Mouse (Mus musculus) liver, embryonic 11.5 days (tissue): ENCODE data around the gene Lmtk2. TPM values are rescaled to one million over a fixed set of nuclear protein-coding genes. Genes with fewer than 3 reads are reported as not detected.
A peak's percentile ranks its signal among the peaks of the same experiment; 100 is the strongest.

Experiments
- ATAC-seq: fragments of 200-750 bp; cut with Nextera tagmentation; replicated peaks from 2 replicates; pipeline ENCODE4 v1.8.0; 2017; ENCODE audit warnings: moderate number of reproducible peaks, mild to moderate bottlenecking, moderate TSS enrichment, moderate library complexity; ENCODE audit not compliant: low FRiP score
- DNase-seq: peaks from one replicate; pipeline ENCODE4 v3.0.0-alpha.2; 2017; ENCODE audit warnings: low spot score
- H3K27ac ChIP-seq: fragments of 300-500 bp; sonication (generic); 2 replicates; pipeline ENCODE4 v1.5.1; 2014; ENCODE audit warnings: mild to moderate bottlenecking, low read depth, low read length, control low read depth
- H3K27me3 ChIP-seq: fragments of 300-500 bp; sonication (generic); replicated peaks from 2 replicates; pipeline ENCODE4 v1.6.1; 2014; ENCODE audit warnings: low read length, mixed read lengths; ENCODE audit not compliant: control insufficient read depth, insufficient read depth
- H3K36me3 ChIP-seq: fragments of 300-500 bp; sonication (generic); 2 replicates; pipeline ENCODE4 v1.6.1; 2014; ENCODE audit warnings: mild to moderate bottlenecking, low read length, moderate library complexity, mixed read lengths; ENCODE audit not compliant: control insufficient read depth, insufficient read depth
- H3K4me1 ChIP-seq: fragments of 300-500 bp; sonication (generic); replicated peaks from 2 replicates; pipeline ENCODE4 v1.6.1; 2014; ENCODE audit warnings: low read length, mixed read lengths; ENCODE audit not compliant: control insufficient read depth, insufficient read depth
- H3K4me2 ChIP-seq: fragments of 300-500 bp; sonication (generic); 2 replicates; pipeline ENCODE4 v1.6.1; 2014; ENCODE audit warnings: mild to moderate bottlenecking, control low read depth, moderate library complexity
- H3K4me3 ChIP-seq: fragments of 300-500 bp; sonication (generic); 2 replicates; pipeline ENCODE4 v1.5.1; 2014; ENCODE audit warnings: low read depth, low read length, control low read depth
- H3K9ac ChIP-seq: fragments of 300-500 bp; sonication (generic); 2 replicates; pipeline ENCODE4 v1.6.1; 2014; ENCODE audit warnings: low read depth, low read length, control low read depth
- H3K9me3 ChIP-seq: fragments of 300-500 bp; sonication (generic); 2 replicates; pipeline ENCODE4 v1.6.1; 2016; ENCODE audit warnings: low read length, inconsistent platforms, mixed read lengths; ENCODE audit not compliant: control insufficient read depth
- WGBS: fragments of 180-500 bp; shearing (Covaris S2); extraction: QIAGEN DNeasy Blood & Tissue Kit; methylation state at CpG from one replicate; pipeline ENCODE4 v1.1.7; 2014; 5-methylcytosine and 5-hydroxymethylcytosine counted together
- polyA plus RNA-seq: library from polyadenylated mRNA; unstranded; fragments of >200 nt; fragmentation: Nextera tagmentation; extraction: Ambion mirVana; gene quantifications from 2 replicates; pipeline ENCODE4 v1.2.1, GENCODE M21; 2014

Gene Lmtk2
- polyA plus RNA-seq, 1 experiment from 2014 or later, result 4.9 TPM

- Histone ChIP-seq H3K9me3 (no peaks in the 10 kb centered on the region), H3K27ac (no peak overlapping the region), H3K4me2 (no peak overlapping the region), H3K4me1 (no peaks in the 10 kb centered on the region), H3K27me3 (no peaks in the 10 kb centered on the region), H3K36me3 (no peaks in the 10 kb centered on the region), H3K4me3 (no peak overlapping the region), H3K9ac (no peak overlapping the region)
- no peak for DNase-seq
- ATAC-seq, result no peak
- WGBS, result 83% methylated on average over 5 of the region's 5 CpGs
Observed at GRCm38 (mm10) chr5:144232531-144232930, 132.3 kb downstream of the Lmtk2 start.

- no peak overlapping the region for H3K4me3 ChIP-seq
Observed at GRCm38 (mm10) chr5:144234222-144234621, 134.0 kb downstream of the Lmtk2 start.

GRCm38 (mm10) chr5:144234714-144235113 is 134.5 kb downstream of the Lmtk2 start:
- WGBS, result 84% methylated on average over 7 of the region's 7 CpGs
- H3K4me1 ChIP-seq, result no peaks in the 10 kb centered on the region
- no peak overlapping the region for H3K4me2 ChIP-seq
- no peak overlapping the region for H3K27ac ChIP-seq
- no peaks in the 10 kb centered on the region for H3K27me3 ChIP-seq
- H3K9ac ChIP-seq, result no peak overlapping the region
- ATAC-seq, result no peak
- no peak overlapping the region for H3K4me3 ChIP-seq
- no peaks in the 10 kb centered on the region for H3K36me3 ChIP-seq
- no peak for DNase-seq
- no peaks in the 10 kb centered on the region for H3K9me3 ChIP-seq

More at GRCm38 (mm10) chr5:144234222-144234621, 134.0 kb downstream of the Lmtk2 start:
- H3K9ac ChIP-seq, result no peak overlapping the region
- H3K27me3 ChIP-seq, result no peaks in the 10 kb centered on the region
- ATAC-seq, result 0 out of 2 replicates have a peak, but pooled peaks have one; percentile 37
- no peak overlapping the region for H3K4me2 ChIP-seq
- WGBS, result 51% methylated on average over 6 of the region's 6 CpGs
- H3K9me3 ChIP-seq, result no peaks in the 10 kb centered on the region
- no peak for DNase-seq
- H3K4me1 ChIP-seq, result no peaks in the 10 kb centered on the region
- H3K36me3 ChIP-seq, result no peaks in the 10 kb centered on the region
- H3K27ac ChIP-seq, result no peak overlapping the region

Other genes with a start within 250 kb of the Lmtk2 start
- gene Ankrd61, start 202.8 kb upstream of the Lmtk2 start, polyA plus RNA-seq, result 0.19 and 0.22 TPM in 2 replicates
- 126 and 130 TPM in 2 replicates for gene Aimp2, start 190.6 kb upstream of the Lmtk2 start, polyA plus RNA-seq
- gene Pms2, start 190.5 kb upstream of the Lmtk2 start, polyA plus RNA-seq, result 27.0 and 30.9 TPM in 2 replicates
- gene Gm42421, start 172.3 kb upstream of the Lmtk2 start, polyA plus RNA-seq, result 0.41 and 0.70 TPM in 2 replicates
- gene Rsph10b, start 167.4 kb upstream of the Lmtk2 start, polyA plus RNA-seq, result 0.34 TPM in 2 replicates
- gene Ccz1, start 85.6 kb upstream of the Lmtk2 start, polyA plus RNA-seq, result 93.1 and 97.2 TPM in 2 replicates
- gene Ocm, start 73.8 kb upstream of the Lmtk2 start, polyA plus RNA-seq, result not detected in 2 replicates
- 1.3 and 1.6 TPM in 2 replicates for gene Bhlha15, start 89.8 kb downstream of the Lmtk2 start, polyA plus RNA-seq
- gene Tecpr1, start 123.2 kb downstream of the Lmtk2 start, polyA plus RNA-seq, result 7.5 and 8.9 TPM in 2 replicates
- gene Bri3, start 144.0 kb downstream of the Lmtk2 start, polyA plus RNA-seq, result 59.2 and 61.0 TPM in 2 replicates